Mouse (Mus musculus): ENCODE data around the gene Gstz1. TPM values are rescaled to one million over a fixed set of nuclear protein-coding genes. Genes with fewer than 3 reads are reported as not detected.
"Not testable (repeated sequence)": the region's sequence is repeated elsewhere in the genome, so short reads cannot be mapped to it uniquely, and the experiment has no call there.

Gene Gstz1
- total RNA-seq, 1 experiment from 2014 or later, result 29.0 TPM

DNA sequence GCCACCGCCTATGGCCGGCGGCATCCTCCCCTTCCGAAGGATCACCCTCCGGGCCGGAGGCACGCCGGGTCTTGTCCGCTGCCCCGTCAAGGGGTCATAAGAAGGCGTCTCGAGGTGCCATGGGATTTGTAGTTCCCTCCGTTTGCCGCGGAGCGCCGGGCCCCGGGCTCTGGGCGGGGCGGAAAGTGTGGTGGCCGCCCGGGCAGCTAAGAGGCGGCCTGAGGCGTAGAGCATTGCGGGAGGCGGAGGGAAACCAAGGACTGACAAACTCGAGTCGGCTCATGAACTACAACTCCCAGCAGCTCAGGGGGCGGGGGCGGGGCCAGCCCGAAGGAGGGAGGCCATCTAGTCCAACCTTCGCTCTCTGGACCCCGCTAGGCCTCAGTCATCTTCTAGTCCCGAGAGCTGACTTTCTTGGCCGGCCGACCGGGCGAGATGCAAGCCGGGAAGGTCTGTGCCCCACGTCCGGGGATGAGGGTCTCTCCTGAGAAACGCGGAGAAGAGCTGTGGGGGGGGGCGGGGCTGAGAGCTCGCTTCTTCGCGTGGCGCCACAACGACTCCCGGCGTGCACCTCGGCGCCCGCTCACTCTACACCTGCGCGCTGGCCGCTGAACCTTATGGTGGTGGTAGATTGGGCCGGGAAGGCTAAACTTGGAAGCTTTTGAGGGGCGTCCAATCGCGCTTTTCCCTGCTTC is 577 bp downstream of the Gstz1 start, which contains the start of gene Pomt2:
Gene Pomt2 (minus strand): TSS at position 574 of the 695 bp plus-strand sequence.
- ATAC-seq (replicated peaks in 1 of 2; ENCODE audit: insufficient read depth in 1 of 2, low FRiP score in 2 of 2, low TSS enrichment in 1 of 2, low read depth in 1 of 2, poor library complexity in 2 of 2, severe bottlenecking in 2 of 2), result peak; percentile 95 to 96

GRCm38 (mm10) chr12:87148136-87148535 is 1.2 kb downstream of the Gstz1 start:
- no peak for ATAC-seq (replicated peaks in 1 of 2; ENCODE audit: insufficient read depth in 1 of 2, low FRiP score in 2 of 2, low TSS enrichment in 1 of 2, low read depth in 1 of 2, poor library complexity in 2 of 2, severe bottlenecking in 2 of 2)

- no peak for ATAC-seq (replicated peaks in 1 of 2; ENCODE audit: insufficient read depth in 1 of 2, low FRiP score in 2 of 2, low TSS enrichment in 1 of 2, low read depth in 1 of 2, poor library complexity in 2 of 2, severe bottlenecking in 2 of 2)
These were observed 2.5 kb downstream of the Gstz1 start for GRCm38 (mm10) chr12:87149471-87149870.

GRCm38 (mm10) chr12:87154448-87154847 is 7.5 kb downstream of the Gstz1 start:
- not testable (repeated sequence) for ATAC-seq (replicated peaks in 1 of 2; ENCODE audit: insufficient read depth in 1 of 2, low FRiP score in 2 of 2, low TSS enrichment in 1 of 2, low read depth in 1 of 2, poor library complexity in 2 of 2, severe bottlenecking in 2 of 2)

DNA sequence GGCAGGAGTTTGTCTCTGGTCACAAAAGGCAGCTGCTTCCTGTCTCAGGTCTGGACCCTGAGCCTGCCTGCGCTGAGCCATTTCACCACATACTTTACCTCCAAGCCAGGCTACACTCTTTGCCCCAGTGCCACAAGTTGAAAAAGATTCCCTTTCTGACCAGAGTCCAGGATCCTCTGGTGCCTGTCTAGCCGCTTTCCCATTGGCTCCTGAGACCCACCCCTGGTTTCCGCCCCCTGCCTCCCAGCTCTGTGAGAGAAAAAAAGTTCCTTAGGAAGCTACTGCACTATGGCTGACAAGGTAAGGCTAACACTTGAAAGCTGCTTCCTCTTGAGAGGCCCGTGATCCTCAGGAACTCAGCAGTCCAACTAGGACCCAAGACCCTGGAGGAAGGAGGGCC is 10.4 kb downstream of the Gstz1 start:
- no peak for ATAC-seq (replicated peaks in 1 of 2; ENCODE audit: insufficient read depth in 1 of 2, low FRiP score in 2 of 2, low TSS enrichment in 1 of 2, low read depth in 1 of 2, poor library complexity in 2 of 2, severe bottlenecking in 2 of 2)

GRCm38 (mm10) chr12:87158099-87158498 is 11.1 kb downstream of the Gstz1 start:
- ATAC-seq (replicated peaks in 1 of 2; ENCODE audit: insufficient read depth in 1 of 2, low FRiP score in 2 of 2, low TSS enrichment in 1 of 2, low read depth in 1 of 2, poor library complexity in 2 of 2, severe bottlenecking in 2 of 2), result no peak

DNA sequence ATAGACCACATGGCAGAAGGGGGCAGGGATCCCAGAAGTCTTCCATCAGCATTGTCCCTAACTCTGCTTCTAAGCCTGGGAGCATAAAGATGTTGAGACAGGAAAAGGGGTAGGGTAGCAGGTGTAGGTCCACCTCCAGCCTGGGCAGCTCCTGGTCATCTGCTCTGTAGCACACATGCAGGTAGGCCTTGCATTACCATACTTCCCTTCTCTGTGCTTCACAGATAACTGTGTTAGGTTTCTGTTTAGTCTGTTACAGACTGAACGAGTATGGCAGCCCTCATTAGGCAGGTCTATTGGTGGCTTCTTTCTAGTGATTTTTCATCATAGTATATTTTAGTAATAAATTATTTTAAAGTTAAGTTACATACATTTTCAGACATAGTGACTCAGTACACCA is 13.3 kb downstream of the Gstz1 start:
- no peak for ATAC-seq (replicated peaks in 1 of 2; ENCODE audit: insufficient read depth in 1 of 2, low FRiP score in 2 of 2, low TSS enrichment in 1 of 2, low read depth in 1 of 2, poor library complexity in 2 of 2, severe bottlenecking in 2 of 2)

- ATAC-seq (replicated peaks in 1 of 2; ENCODE audit: insufficient read depth in 1 of 2, low FRiP score in 2 of 2, low TSS enrichment in 1 of 2, low read depth in 1 of 2, poor library complexity in 2 of 2, severe bottlenecking in 2 of 2), result no peak
These were observed 13.8 kb downstream of the Gstz1 start for GRCm38 (mm10) chr12:87160815-87161214.

- ATAC-seq (replicated peaks in 1 of 2; ENCODE audit: insufficient read depth in 1 of 2, low FRiP score in 2 of 2, low TSS enrichment in 1 of 2, low read depth in 1 of 2, poor library complexity in 2 of 2, severe bottlenecking in 2 of 2), result peak in 1 of 2 experiments; percentile 34; a peak in 1 of 4 replicates
These were observed 28.4 kb downstream of the Gstz1 start for GRCm38 (mm10) chr12:87175194-87175946.

- ATAC-seq (replicated peaks in 1 of 2; ENCODE audit: insufficient read depth in 1 of 2, low FRiP score in 2 of 2, low TSS enrichment in 1 of 2, low read depth in 1 of 2, poor library complexity in 2 of 2, severe bottlenecking in 2 of 2), result no peak
These were observed 30.7 kb downstream of the Gstz1 start for GRCm38 (mm10) chr12:87177631-87178030.

- peak; percentile 53 to 59; a peak in 3 of 4 replicates for ATAC-seq (replicated peaks in 1 of 2; ENCODE audit: insufficient read depth in 1 of 2, low FRiP score in 2 of 2, low TSS enrichment in 1 of 2, low read depth in 1 of 2, poor library complexity in 2 of 2, severe bottlenecking in 2 of 2)
These were observed 46.0 kb downstream of the Gstz1 start for GRCm38 (mm10) chr12:87193008-87193407.

GRCm38 (mm10) chr12:87195069-87195468 is 48.1 kb downstream of the Gstz1 start:
- ATAC-seq (replicated peaks in 1 of 2; ENCODE audit: insufficient read depth in 1 of 2, low FRiP score in 2 of 2, low TSS enrichment in 1 of 2, low read depth in 1 of 2, poor library complexity in 2 of 2, severe bottlenecking in 2 of 2), result no peak

DNA sequence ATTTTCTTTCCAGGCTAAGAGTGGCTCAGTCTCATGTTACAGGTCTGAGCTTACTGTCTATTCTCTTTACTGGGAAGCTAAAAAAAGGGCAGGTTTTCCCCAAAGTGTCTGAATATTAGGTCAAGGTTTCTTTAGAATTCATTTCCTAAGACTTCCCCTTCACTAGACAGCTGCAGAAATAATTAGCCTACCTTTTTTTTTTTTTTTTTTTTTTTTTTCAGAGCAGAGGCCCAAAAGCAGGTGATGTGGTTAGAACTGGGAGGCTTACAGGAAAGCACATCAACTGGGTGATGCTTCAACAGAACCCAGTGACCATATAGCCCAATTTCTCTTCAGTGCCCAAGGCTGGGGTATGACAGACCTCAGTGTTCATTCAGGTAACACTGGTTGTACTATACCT is 49.3 kb downstream of the Gstz1 start:
- ATAC-seq (replicated peaks in 1 of 2; ENCODE audit: insufficient read depth in 1 of 2, low FRiP score in 2 of 2, low TSS enrichment in 1 of 2, low read depth in 1 of 2, poor library complexity in 2 of 2, severe bottlenecking in 2 of 2), result no peak

- ATAC-seq (replicated peaks in 1 of 2; ENCODE audit: insufficient read depth in 1 of 2, low FRiP score in 2 of 2, low TSS enrichment in 1 of 2, low read depth in 1 of 2, poor library complexity in 2 of 2, severe bottlenecking in 2 of 2), result no peak
These were observed 51.8 kb downstream of the Gstz1 start for GRCm38 (mm10) chr12:87198792-87199191.

- ATAC-seq (replicated peaks in 1 of 2; ENCODE audit: insufficient read depth in 1 of 2, low FRiP score in 2 of 2, low TSS enrichment in 1 of 2, low read depth in 1 of 2, poor library complexity in 2 of 2, severe bottlenecking in 2 of 2), result peak; percentile 18 to 29; a peak in 3 of 4 replicates
These were observed 52.4 kb downstream of the Gstz1 start, which contains the start of gene Samd15 for GRCm38 (mm10) chr12:87199206-87199972. TSS of gene Samd15 (plus strand) at chr12:87199723.

DNA sequence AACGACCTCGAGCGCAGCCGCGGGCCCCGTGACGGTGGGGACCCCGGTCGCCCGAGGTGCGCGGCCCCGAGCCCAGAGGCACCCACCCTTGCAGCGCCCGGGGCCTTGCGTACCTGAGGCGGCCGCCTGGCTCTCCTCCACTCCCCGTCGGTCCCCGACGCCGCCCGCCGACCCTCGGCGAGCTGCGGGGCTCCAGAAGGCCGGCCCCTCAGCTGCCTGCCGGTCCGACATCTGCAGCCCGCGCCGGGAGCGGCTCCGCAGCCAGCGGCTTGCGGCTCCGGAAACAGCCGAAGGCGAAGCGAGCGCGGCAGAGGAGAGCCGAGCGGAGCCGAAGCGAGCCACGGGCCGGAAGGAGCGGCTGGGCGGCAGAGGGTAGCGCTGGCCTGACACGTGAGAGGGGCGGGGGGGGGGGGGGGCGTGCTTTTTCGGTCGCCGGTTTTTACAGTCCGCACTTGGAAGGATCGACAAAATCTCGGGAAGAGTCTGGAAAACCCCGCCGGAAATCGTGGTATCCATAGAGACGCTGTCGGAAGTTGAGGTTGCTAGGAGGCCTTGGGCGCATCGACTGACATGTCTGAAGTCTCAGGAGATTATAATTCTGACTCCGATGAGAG is 53.1 kb downstream of the Gstz1 start, which contains the start of gene Tmed8:
Gene Tmed8 (minus strand): TSS at position 482 of the 614 bp plus-strand sequence.
- ATAC-seq (replicated peaks in 1 of 2; ENCODE audit: insufficient read depth in 1 of 2, low FRiP score in 2 of 2, low TSS enrichment in 1 of 2, low read depth in 1 of 2, poor library complexity in 2 of 2, severe bottlenecking in 2 of 2), result peak; percentile 85

DNA sequence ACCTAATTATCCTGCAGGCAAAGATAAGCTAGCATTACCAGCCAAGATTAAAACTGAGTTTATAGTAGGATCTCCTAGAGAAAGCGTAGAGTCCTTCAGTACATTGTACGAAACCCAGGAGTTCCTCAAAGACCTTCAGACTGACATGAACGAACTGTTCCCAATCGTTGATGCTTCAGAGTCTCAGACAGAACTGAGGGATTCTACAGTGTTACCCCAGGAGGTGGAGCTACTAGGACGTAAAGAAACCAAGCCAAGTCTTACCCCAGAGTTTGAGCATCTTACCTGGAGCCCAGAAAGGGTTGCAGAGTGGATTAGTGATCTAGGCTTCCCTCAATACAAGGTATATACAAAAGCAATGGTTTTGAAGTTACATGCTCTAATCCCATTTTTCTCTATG is 54.7 kb downstream of the Gstz1 start:
- ATAC-seq (replicated peaks in 1 of 2; ENCODE audit: insufficient read depth in 1 of 2, low FRiP score in 2 of 2, low TSS enrichment in 1 of 2, low read depth in 1 of 2, poor library complexity in 2 of 2, severe bottlenecking in 2 of 2), result no peak

Measured in hematopoietic stem cell, adult 5-6 weeks (primary cell).